Mouse (Mus musculus) myocyte (in vitro differentiated cells): ENCODE data around the gene Amph.

Experiments
- POLR2A ChIP-seq: IDR thresholded peaks from one replicate; pipeline ENCODE4 v1.6.1; 2011; ENCODE audit warnings: low read depth, mild to moderate bottlenecking, control low read depth, moderate library complexity; ENCODE audit not compliant: insufficient read length
- USF1 ChIP-seq: IDR thresholded peaks from one replicate; pipeline ENCODE4 v1.6.1; 2011; ENCODE audit warnings: low read depth, mild to moderate bottlenecking, control low read depth, moderate library complexity

GRCm38 (mm10) chr13:18972571-18972970, 24.6 kb downstream of the Amph start:
- no peak for TF ChIP-seq POLR2A
- TF ChIP-seq USF1, result no peak
